Mouse (Mus musculus) MEL (cell line): ENCODE data around the gene Pitx2. TPM values are rescaled to one million over a fixed set of nuclear protein-coding genes. Genes with fewer than 3 reads are reported as not detected.
A peak's percentile ranks its signal among the peaks of the same experiment; 100 is the strongest.

ENCODE experiments used
- DNase-seq: peaks from one replicate; pipeline ENCODE4 v3.0.0; 2011; ENCODE audit warnings: low read depth, low spot score
- H3K27ac ChIP-seq: 2 replicates; pipeline ENCODE4 v1.5.1; 2012; ENCODE audit warnings: low read depth, mild to moderate bottlenecking, control low read depth, low read length, moderate library complexity; ENCODE audit not compliant: control insufficient read depth
- H3K27me3 ChIP-seq, 2 experiments: fragments of 150-350 bp in 1 of 2; sonication (generic) in 1 of 2; 2 replicates each; pipeline ENCODE4 v1.6.1; 2012; ENCODE audit warnings: low read length in 2 of 2, mild to moderate bottlenecking in 2 of 2, improper control_type of control experiment in 1 of 2, moderate library complexity in 1 of 2; ENCODE audit not compliant: insufficient read depth in 2 of 2, control insufficient read depth in 1 of 2
- H3K36me3 ChIP-seq, 2 experiments: 2 replicates each; pipeline ENCODE4 v1.6.1; 2012 to 2014; ENCODE audit warnings: low read length in 2 of 2, improper control_type of control experiment in 1 of 2, inconsistent platforms in 1 of 2, mild to moderate bottlenecking in 1 of 2; ENCODE audit not compliant: insufficient read depth in 2 of 2, control insufficient read depth in 1 of 2
- H3K4me1 ChIP-seq, 2 experiments: fragments of 150-350 bp in 1 of 2; sonication (generic) in 1 of 2; 2 replicates each; pipeline ENCODE4 v1.6.1; 2012; ENCODE audit warnings: low read length in 2 of 2, improper control_type of control experiment in 1 of 2, mild to moderate bottlenecking in 1 of 2; ENCODE audit not compliant: insufficient read depth in 2 of 2, control insufficient read depth in 1 of 2
- H3K4me3 ChIP-seq, 2 experiments: fragments of 150-350 bp in 1 of 2; sonication (generic) in 1 of 2; 2 replicates each; pipeline ENCODE4 v1.5.1; 2012; ENCODE audit warnings: low read depth in 2 of 2, low read length in 2 of 2, mild to moderate bottlenecking in 2 of 2, moderate library complexity in 2 of 2, control low read depth in 1 of 2, improper control_type of control experiment in 1 of 2; ENCODE audit not compliant: control insufficient read depth in 1 of 2, insufficient read depth in 1 of 2
- H3K79me2 ChIP-seq: 2 replicates; pipeline ENCODE4 v1.6.1; 2012; ENCODE audit warnings: mild to moderate bottlenecking, low read length, moderate library complexity; ENCODE audit not compliant: control insufficient read depth, poor library complexity, insufficient read depth
- H3K9ac ChIP-seq: 2 replicates; pipeline ENCODE4 v1.6.1; 2012; ENCODE audit warnings: low read depth, mild to moderate bottlenecking, control low read depth, low read length, moderate library complexity; ENCODE audit not compliant: control insufficient read depth, poor library complexity, severe bottlenecking
- H3K9me3 ChIP-seq: fragments of 150-350 bp; sonication (generic); replicated peaks from 2 replicates; pipeline ENCODE4 v1.6.1; 2012; ENCODE audit warnings: mild to moderate bottlenecking, low read length, improper control_type of control experiment, moderate library complexity; ENCODE audit not compliant: insufficient read depth
- BHLHE40 ChIP-seq: IDR thresholded peaks from 2 replicates; pipeline ENCODE4 v1.6.1; 2012; ENCODE audit warnings: low read depth, mild to moderate bottlenecking, inconsistent platforms, low read length, improper control_type of control experiment, borderline replicate concordance
- CHD2 ChIP-seq: IDR thresholded peaks from 2 replicates; pipeline ENCODE4 v1.6.1; 2011; ENCODE audit warnings: low read length, improper control_type of control experiment
- E2F4 ChIP-seq: IDR thresholded peaks from 2 replicates; pipeline ENCODE4 v1.6.1; 2011; ENCODE audit warnings: low read depth, low read length, improper control_type of control experiment, borderline replicate concordance
- EP300 ChIP-seq, 2 experiments: IDR thresholded peaks; 2 replicates each; pipeline ENCODE4 v1.6.1; 2011; ENCODE audit warnings: improper control_type of control experiment in 2 of 2, low read length in 2 of 2, low read depth in 1 of 2, mild to moderate bottlenecking in 1 of 2
- ETS1 ChIP-seq: IDR thresholded peaks from 2 replicates; pipeline ENCODE4 v1.6.1; 2012; ENCODE audit warnings: low read depth, mild to moderate bottlenecking, inconsistent platforms, low read length, improper control_type of control experiment, moderate library complexity
- HCFC1 ChIP-seq: IDR thresholded peaks from 2 replicates; pipeline ENCODE4 v1.6.1; 2012; ENCODE audit warnings: low read depth, mild to moderate bottlenecking, inconsistent platforms, low read length, improper control_type of control experiment, moderate library complexity
- KAT2A ChIP-seq: conservative IDR thresholded peaks from 2 replicates; pipeline ENCODE4 v1.6.1; 2012; ENCODE audit warnings: low read depth, low read length, improper control_type of control experiment, inconsistent platforms
- MAFK ChIP-seq: IDR thresholded peaks from 2 replicates; pipeline ENCODE4 v1.6.1; 2011; ENCODE audit warnings: low read depth, mild to moderate bottlenecking, low read length, improper control_type of control experiment, borderline replicate concordance
- MAX ChIP-seq: IDR thresholded peaks from 2 replicates; pipeline ENCODE4 v1.6.1; 2011; ENCODE audit warnings: low read length, improper control_type of control experiment
- MAZ ChIP-seq: IDR thresholded peaks from 2 replicates; pipeline ENCODE4 v1.6.1; 2012; ENCODE audit warnings: low read depth, mild to moderate bottlenecking, inconsistent platforms, low read length, improper control_type of control experiment
- MEF2A ChIP-seq: IDR thresholded peaks from 2 replicates; pipeline ENCODE4 v1.6.1; 2014; ENCODE audit warnings: low read depth, mild to moderate bottlenecking, inconsistent platforms, low read length, improper control_type of control experiment; ENCODE audit not compliant: poor library complexity, insufficient replicate concordance, severe bottlenecking; ENCODE audit errors: extremely low read depth
- MXI1 ChIP-seq: IDR thresholded peaks from 2 replicates; pipeline ENCODE4 v1.6.1; 2011; ENCODE audit warnings: mild to moderate bottlenecking, low read depth, low read length, improper control_type of control experiment
- MYB ChIP-seq: IDR thresholded peaks from 2 replicates; pipeline ENCODE4 v1.6.1; 2011; ENCODE audit warnings: mild to moderate bottlenecking, low read depth, low read length, improper control_type of control experiment
- MYC ChIP-seq: IDR thresholded peaks from 2 replicates; pipeline ENCODE4 v1.6.1; 2011; ENCODE audit warnings: low read depth, mild to moderate bottlenecking, low read length, improper control_type of control experiment, moderate library complexity
- POLR2A ChIP-seq, 2 experiments: IDR thresholded peaks; 2 replicates each; pipeline ENCODE4 v1.6.1; 2011 to 2012; ENCODE audit warnings: low read length in 2 of 2, mild to moderate bottlenecking in 2 of 2, control low read depth in 1 of 2, improper control_type of control experiment in 1 of 2, low read depth in 1 of 2, moderate library complexity in 1 of 2; ENCODE audit not compliant: control insufficient read depth in 1 of 2, insufficient read depth in 1 of 2, poor library complexity in 1 of 2
- RAD21 ChIP-seq: IDR thresholded peaks from 2 replicates; pipeline ENCODE4 v1.6.1; 2011; ENCODE audit warnings: mild to moderate bottlenecking, low read depth, low read length, improper control_type of control experiment
- RCOR1 ChIP-seq: IDR thresholded peaks from 2 replicates; pipeline ENCODE4 v1.6.1; 2012; ENCODE audit warnings: low read depth, mild to moderate bottlenecking, inconsistent platforms, low read length, improper control_type of control experiment
- SIN3A ChIP-seq: IDR thresholded peaks from 2 replicates; pipeline ENCODE4 v1.6.1; 2012; ENCODE audit warnings: low read length, improper control_type of control experiment, inconsistent platforms
- TBP ChIP-seq: IDR thresholded peaks from 2 replicates; pipeline ENCODE4 v1.8.0; 2011; ENCODE audit warnings: low read depth, low read length, improper control_type of control experiment
- USF1 ChIP-seq: IDR thresholded peaks from 2 replicates; pipeline ENCODE4 v1.6.1; 2014; ENCODE audit warnings: low read depth, mild to moderate bottlenecking, inconsistent platforms, low read length, improper control_type of control experiment, moderate library complexity
- USF2 ChIP-seq, 2 experiments: IDR thresholded peaks; 2 replicates each; pipeline ENCODE4 v1.6.1; 2011 to 2012; ENCODE audit warnings: improper control_type of control experiment in 2 of 2, low read length in 2 of 2, borderline replicate concordance in 1 of 2, inconsistent platforms in 1 of 2, low read depth in 1 of 2, mild to moderate bottlenecking in 1 of 2; ENCODE audit not compliant: insufficient read depth in 1 of 2
- ZKSCAN1 ChIP-seq: IDR thresholded peaks from 2 replicates; pipeline ENCODE4 v1.6.1; 2012; ENCODE audit warnings: low read depth, mild to moderate bottlenecking, inconsistent platforms, low read length, improper control_type of control experiment, moderate library complexity
- ZMIZ1 ChIP-seq: IDR thresholded peaks from 2 replicates; pipeline ENCODE4 v1.6.1; 2012; ENCODE audit warnings: low read depth, mild to moderate bottlenecking, inconsistent platforms, low read length, improper control_type of control experiment, moderate library complexity
- ZNF384 ChIP-seq: IDR thresholded peaks from 2 replicates; pipeline ENCODE4 v1.6.1; 2012; ENCODE audit warnings: low read depth, mild to moderate bottlenecking, inconsistent platforms, low read length, improper control_type of control experiment
- polyA plus RNA-seq, 2 experiments: library from polyadenylated mRNA; stranded (reverse) in 1 of 2; unstranded in 1 of 2; fragments of >175 nt in 1 of 2; fragments of >200 nt in 1 of 2; gene quantifications; 2 replicates each; pipeline versions ENCODE4 v1.2.1 to v1.2.4; 2012; ENCODE audit warnings: low replicate concordance in 2 of 2, low read depth in 1 of 2; ENCODE audit not compliant: insufficient read length in 2 of 2, insufficient read depth in 1 of 2, missing spikeins in 1 of 2
- total RNA-seq: library from RNA; depleted of rRNA; stranded (reverse); fragments of 300-350 nt; gene quantifications from 2 replicates; pipeline ENCODE4 v1.2.3, GENCODE M21; 2012

Pitx2 gene
- total and polyA plus RNA-seq, 3 experiments, result not detected

DNA sequence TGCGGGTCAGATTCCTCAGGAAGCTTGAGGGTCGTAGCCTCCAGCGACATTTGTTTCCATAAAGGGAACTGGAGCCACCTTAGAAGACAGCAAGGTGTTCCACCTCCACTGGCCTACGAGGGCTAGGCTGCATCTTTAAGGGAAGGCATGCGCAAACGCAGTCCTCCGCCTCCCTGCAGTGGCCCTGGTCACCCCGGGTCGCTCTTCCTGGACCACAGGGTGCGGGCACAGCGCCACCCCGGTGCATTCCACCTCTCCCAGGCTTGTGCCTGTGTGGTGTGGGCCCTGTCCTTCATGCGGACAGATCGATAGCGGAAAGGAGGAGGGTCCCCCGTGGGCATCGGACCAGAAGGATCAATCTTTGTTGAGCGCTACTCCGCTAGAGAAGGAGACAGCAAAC lies 56.6 kb downstream of the Pitx2 start:
- H3K36me3 ChIP-seq, result no peaks in the 10 kb centered on the region
- TF ChIP-seq ZMIZ1 (no peak), SIN3A (no peak), TBP (no peak), USF2 (IDR thresholded peaks at IDR 0.05; ENCODE audit: borderline replicate concordance in 1 of 2, insufficient read depth in 1 of 2, low read depth in 1 of 2, low read length in 2 of 2) (no peak), HCFC1 (no peak)
- H3K27ac ChIP-seq, result no peak overlapping the region
- no peaks in the 10 kb centered on the region for H3K4me1 ChIP-seq
- no peak for DNase-seq
- H3K9me3 ChIP-seq, result no peaks in the 10 kb centered on the region
- no peaks in the 10 kb centered on the region for H3K79me2 ChIP-seq
- no peak overlapping the region for H3K4me3 ChIP-seq
- no peak overlapping the region for H3K9ac ChIP-seq
- H3K27me3 ChIP-seq, result no peaks in the 10 kb centered on the region

DNA sequence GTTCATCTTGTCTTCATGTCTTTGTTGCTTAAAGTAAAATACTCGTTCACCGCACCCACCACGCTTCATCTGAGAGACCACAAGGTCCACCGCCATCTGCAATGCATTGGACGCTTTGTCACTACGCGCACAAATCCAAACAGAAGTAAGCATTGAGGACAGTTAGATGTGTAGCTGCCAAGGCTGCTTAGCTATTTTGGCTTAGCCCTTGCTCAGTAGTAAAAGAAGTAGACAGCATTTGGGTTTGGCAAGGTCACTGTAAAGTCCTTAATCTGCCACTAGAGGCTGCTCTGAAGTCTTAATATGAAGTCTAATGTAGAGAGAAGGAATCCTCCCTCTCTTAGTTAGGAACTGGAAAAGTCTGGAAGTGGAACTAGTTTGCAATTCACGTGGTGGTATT lies 57.1 kb downstream of the Pitx2 start:
- no peaks in the 10 kb centered on the region for H3K4me1 ChIP-seq
- H3K4me3 ChIP-seq, result no peak overlapping the region
- no peaks in the 10 kb centered on the region for H3K36me3 ChIP-seq
- DNase-seq, result peak; percentile 2
- no peaks in the 10 kb centered on the region for H3K9me3 ChIP-seq
- no peak for TF ChIP-seq RAD21
- no peak for TF ChIP-seq MXI1
- no peak for TF ChIP-seq MAZ
- no peak for TF ChIP-seq EP300 (IDR thresholded peaks at IDR 0.05; ENCODE audit: low read depth in 1 of 2, low read length in 2 of 2)
- H3K27me3 ChIP-seq, result no peaks in the 10 kb centered on the region
- H3K79me2 ChIP-seq, result no peaks in the 10 kb centered on the region
- H3K27ac ChIP-seq, result no peak overlapping the region
- H3K9ac ChIP-seq, result no peak overlapping the region

DNA sequence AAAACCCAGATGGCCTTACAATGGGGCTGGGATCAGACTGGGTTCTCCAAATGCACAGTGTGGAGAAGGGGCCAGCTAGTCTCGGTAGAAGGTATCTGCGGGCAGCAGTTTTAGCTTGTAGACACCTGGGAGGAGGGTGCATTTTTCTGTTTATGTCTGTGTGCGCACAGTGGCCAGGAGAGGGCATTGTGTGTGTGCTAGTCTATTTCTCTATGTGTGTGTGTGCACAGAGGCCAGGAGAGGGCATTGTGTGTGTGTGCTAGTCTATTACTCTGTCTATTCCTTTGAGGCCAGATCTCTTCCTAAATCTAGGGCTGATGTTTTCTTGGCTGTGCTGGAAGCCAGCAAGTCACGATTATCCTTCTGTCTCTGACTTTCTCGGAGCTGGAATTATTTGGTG lies 58.8 kb downstream of the Pitx2 start:
- H3K27me3 ChIP-seq, result no peaks in the 10 kb centered on the region
- H3K9ac ChIP-seq, result no peak overlapping the region
- no peaks in the 10 kb centered on the region for H3K4me1 ChIP-seq
- TF ChIP-seq MYB (no peak), ZKSCAN1 (no peak), BHLHE40 (no peak), MYC (no peak), SIN3A (no peak), KAT2A (no peak), MEF2A (no peak), ZNF384 (no peak), ETS1 (no peak), E2F4 (no peak), USF1 (no peak), MAFK (no peak), RCOR1 (no peak), MAZ (no peak), CHD2 (no peak), MAX (no peak), POLR2A (IDR thresholded peaks at IDR 0.05; ENCODE audit: control insufficient read depth in 1 of 2, insufficient read depth in 1 of 2, low read depth in 1 of 2, low read length in 2 of 2, poor library complexity in 1 of 2) (no peak)
- no peaks in the 10 kb centered on the region for H3K36me3 ChIP-seq
- no peak overlapping the region for H3K27ac ChIP-seq
- H3K79me2 ChIP-seq, result no peaks in the 10 kb centered on the region
- no peak overlapping the region for H3K4me3 ChIP-seq
- no peaks in the 10 kb centered on the region for H3K9me3 ChIP-seq
- no peak for DNase-seq
